Mouse (Mus musculus): ENCODE measurements around the gene Phactr1.

The Phactr1 gene

GRCm38 (mm10) chr13:42760907-42761544 lies 80.6 kb downstream of the Phactr1 start:
- no peak for DNase-seq

GRCm38 (mm10) chr13:42772314-42772713 lies 91.9 kb downstream of the Phactr1 start:
- DNase-seq, result no peak

DNA sequence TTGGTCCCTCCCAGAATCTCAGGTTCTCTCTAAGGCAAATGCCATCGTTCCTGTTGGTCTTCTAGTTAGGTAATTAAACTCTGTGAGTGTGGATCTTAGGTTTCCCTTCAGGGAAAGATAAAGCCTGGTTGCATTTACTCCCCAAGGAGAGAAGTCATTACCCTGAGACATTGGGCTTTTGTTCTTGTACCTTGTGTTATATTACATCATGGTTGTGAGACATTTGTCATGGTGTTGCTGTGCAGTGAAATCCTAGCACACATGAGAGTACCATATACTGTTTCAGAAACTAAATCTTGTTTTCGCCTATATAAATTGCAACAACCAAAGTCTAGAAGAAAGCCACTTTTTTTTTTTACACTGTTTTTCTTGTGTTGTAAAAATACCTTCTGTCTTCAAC lies 93.6 kb downstream of the Phactr1 start:
- no peak for DNase-seq

GRCm38 (mm10) chr13:42782151-42782550 lies 101.7 kb downstream of the Phactr1 start:
- DNase-seq, result no peak

DNA sequence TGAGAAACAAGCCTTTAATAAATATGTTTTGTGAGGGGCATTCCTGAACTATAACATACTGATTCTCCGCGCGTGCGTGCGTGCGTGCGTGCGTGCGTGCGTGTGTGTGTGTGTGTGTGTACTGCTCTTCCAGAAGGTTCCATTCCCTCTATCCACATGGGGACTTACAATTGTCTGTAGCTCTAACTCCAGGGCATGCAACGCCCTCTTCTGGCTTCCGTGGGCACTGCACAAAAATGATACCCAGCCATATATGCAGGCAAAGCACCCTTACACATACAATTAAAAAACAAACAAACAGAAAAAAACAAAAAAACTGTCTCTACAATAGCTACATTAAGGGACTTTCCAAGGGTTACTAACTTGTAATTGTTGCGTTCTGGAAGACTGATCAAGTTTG lies 108.8 kb downstream of the Phactr1 start:
- no peak for DNase-seq

GRCm38 (mm10) chr13:42792279-42792678 lies 111.9 kb downstream of the Phactr1 start:
- DNase-seq, result peak; percentile 16

DNA sequence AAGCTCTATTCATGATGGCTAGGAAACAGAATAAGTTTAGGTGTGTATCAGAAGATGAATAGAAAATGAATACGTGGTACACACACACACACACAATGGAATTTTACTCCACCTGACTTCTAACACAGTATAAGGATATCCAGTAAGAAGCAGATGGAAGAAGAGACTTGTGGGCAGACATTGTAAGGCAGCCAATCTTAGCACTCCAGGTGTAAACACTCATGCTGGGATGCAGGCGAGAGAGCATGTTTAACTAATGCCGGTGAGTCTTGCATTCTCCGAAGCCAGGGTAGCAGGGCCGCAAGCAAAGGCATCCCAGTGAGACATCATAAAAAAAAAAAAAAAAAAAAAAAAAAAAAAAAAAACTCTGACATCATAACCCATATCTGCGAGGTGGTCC lies 120.1 kb downstream of the Phactr1 start:
- no peak for DNase-seq

DNA sequence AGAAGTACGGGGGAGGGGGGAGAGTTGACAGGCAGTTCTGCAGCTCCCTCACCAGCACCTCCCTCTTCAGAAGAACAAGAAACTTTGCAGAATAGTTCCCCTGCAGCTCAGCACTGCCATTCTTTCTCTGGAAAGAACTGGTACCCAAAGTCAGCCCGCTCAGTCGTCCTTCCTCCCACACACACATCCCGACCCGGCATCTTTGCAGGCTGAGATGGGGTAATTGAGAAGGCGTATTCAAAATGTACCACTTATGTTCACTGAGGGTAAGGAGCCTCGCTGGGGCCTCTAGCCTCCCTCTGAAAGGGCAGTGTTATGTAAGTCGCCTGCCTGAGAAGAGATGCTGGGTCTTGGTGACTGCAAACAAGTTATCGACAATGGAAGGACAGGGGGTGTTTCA lies 123.9 kb downstream of the Phactr1 start:
- DNase-seq, result no peak

DNA sequence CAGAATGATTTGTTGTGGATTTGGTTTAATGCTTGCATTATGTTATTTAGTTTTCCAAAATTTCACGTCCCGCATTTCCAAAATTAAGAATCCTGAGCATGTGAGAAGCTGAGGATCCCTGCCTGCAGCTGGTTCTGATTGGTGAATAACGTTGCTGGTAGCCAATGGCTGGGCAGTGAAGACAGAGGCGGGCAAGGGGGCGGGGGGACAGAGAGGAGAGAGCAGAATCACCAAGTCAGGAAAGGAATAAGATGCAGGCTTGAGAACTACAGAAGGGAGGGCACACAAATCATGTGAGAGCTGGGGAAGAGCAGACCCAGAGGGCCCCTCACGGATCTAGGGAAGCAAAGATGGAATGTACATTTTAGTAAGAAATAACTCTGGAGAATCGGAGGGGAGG lies 132.3 kb downstream of the Phactr1 start:
- no peak for DNase-seq

DNA sequence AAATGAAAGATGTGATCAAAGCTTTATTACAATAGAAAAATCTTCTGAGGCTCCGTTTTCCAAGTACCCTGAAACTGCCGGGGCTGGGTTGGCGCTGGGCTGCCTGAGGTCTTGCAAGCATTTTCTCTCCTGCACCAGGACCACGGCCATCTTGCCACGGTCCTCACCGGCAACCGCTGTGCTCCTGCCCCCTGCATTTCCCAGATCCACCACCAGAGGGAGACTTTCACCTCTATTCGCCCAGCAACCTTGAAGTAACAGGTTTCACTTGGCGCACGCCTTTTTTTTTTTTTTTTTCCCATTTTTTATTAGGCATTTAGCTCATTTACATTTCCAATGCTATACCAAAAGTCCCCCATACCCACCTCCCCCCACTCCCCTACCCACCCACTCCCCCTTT lies 138.0 kb downstream of the Phactr1 start:
- DNase-seq, result peak; percentile 65

- no peak for DNase-seq
Measured at GRCm38 (mm10) chr13:42820513-42820912, 140.1 kb downstream of the Phactr1 start.

DNA sequence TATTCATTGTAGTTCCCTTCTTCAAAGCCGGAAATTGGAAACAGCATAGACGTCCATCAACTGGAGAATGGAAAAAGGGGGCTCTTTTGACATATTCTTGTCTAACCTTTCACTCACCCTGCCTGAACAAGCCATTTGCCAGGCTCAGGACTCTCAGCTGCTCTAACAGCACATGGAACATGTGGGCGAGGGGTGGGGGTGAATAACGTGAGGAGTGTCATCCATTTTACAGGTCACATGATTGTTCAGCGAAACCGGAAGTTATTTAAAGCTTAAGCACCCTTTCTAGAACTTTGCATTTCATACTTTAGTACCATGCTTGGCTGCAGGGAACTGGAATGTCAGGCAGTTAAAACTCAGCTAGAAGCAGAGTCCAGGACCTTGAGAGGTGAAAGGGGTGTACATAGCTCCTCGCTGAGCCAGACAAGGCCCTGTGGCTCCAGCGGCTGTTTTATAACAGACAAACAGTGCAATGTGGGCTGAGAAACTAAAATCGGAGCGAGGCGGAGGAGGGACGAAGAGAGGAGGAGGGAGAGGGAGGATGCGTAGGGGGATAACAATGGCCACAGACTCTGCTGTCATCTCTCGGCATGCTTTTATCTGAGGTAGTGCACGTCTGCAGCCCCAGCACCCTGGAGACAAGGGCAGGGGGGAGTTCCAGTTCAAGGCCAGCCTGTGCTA lies 141.1 kb downstream of the Phactr1 start:
- peak; percentile 38 for DNase-seq

GRCm38 (mm10) chr13:42822545-42822944 lies 142.1 kb downstream of the Phactr1 start:
- DNase-seq, result peak; percentile 79

DNA sequence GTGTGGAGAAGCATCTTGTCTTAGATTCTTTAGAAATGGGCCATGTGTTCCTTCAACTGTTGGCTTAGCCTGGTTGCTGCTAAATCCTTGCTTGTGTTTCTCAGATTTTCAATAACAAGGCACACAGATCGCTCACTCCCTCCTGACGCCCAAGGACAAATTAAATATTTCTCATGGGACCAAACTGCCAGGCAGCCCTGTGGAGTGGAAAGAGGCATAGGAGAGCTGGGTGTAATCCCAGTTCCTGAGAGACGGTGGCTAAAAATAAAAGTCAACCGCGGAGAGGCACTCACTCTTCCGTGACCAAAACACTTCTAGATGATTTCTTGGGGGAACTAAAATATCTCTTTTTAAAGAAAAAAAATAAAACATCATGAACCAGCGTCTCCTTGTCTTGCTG lies 143.5 kb downstream of the Phactr1 start:
- DNase-seq, result no peak

- DNase-seq, result peak; percentile 45
Measured at GRCm38 (mm10) chr13:42826602-42827001, 146.2 kb downstream of the Phactr1 start.

DNA sequence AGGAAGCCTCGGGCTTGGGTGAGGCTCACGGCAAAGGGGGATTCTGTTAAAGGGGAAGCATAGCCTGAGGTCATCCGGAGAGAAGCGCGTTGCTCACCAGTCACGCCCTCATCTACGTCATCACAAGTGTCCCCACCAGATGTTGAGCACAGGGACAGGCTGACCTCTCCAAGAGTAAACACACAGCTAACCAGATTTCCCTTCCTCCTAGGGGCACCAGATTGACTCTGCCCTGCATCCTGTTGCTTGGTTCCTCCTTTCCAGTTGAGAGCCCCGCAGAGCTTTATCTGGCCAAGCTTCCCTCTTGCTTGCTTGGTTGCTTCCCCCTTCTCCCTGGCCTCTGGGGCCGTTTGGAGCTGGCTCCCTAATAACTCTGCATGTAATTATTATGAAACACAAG lies 148.6 kb downstream of the Phactr1 start:
- peak; percentile 34 for DNase-seq

GRCm38 (mm10) chr13:42835441-42835840 lies 155.0 kb downstream of the Phactr1 start:
- DNase-seq, result peak; percentile 22

GRCm38 (mm10) chr13:42839358-42839757 lies 158.9 kb downstream of the Phactr1 start:
- no peak for DNase-seq

- DNase-seq, result no peak
Measured at GRCm38 (mm10) chr13:42852086-42852485, 171.7 kb downstream of the Phactr1 start.

- DNase-seq, result no peak
Measured at GRCm38 (mm10) chr13:42853900-42854595, 173.6 kb downstream of the Phactr1 start.

- peak; percentile 50 for DNase-seq
Measured at GRCm38 (mm10) chr13:42866162-42866941, 185.9 kb downstream of the Phactr1 start.

DNA sequence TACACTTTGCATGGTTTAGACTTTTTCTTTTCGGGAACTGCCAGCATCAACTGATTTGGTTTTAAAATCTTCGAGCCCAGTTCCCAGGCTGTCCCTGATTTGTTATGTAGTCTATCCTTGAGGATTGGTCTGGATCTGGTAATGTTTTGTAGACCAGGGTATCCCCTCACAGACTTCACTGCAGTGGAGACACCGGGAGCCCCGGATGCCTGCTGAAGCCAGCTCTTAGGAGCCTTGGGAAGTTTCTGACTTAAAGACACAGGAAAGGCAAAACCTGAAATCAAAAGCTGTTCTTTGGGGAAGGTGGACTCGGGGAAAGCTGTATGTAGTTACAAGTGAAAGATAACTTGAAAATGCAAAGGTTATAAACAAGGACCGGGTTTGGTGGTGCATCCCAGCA lies 186.6 kb downstream of the Phactr1 start:
- no peak for DNase-seq

DNA sequence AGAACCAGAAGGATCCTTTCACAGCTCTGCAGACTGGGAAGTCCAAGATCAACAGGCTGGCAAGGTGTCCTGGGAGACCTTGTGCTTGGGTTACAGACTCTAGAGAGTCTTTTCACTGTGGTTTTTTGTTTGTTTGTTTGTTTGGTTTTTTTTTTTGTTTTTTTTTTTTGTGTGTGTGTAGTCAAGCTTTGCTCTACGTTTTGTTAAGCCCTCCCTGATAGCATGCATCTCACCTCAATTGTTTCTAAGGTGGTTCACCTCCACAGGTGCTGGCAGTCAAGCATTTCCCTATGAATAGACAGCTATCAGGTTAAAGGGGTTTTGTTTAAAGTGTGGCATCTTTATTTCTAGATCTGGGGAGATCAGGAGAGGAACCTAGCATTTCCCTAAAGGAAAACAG lies 191.7 kb downstream of the Phactr1 start:
- DNase-seq, result no peak

Measured in kidney, postnatal 14 days (tissue).